Mouse (Mus musculus) layer of hippocampus, adult 8-10 months (tissue): ENCODE measurements at regions not wholly inside any gene's neighbourhood (a gene's known extent, or its start where the extent isn't known, plus 50 kb on each side); places are given as distances from the start of the nearest gene placed in this dataset.

ENCODE experiments used
- DNase-seq, 2 experiments: peaks; one replicate each; pipeline ENCODE4 v3.0.0; 2022; ENCODE audit warnings: low spot score in 2 of 2

DNA sequence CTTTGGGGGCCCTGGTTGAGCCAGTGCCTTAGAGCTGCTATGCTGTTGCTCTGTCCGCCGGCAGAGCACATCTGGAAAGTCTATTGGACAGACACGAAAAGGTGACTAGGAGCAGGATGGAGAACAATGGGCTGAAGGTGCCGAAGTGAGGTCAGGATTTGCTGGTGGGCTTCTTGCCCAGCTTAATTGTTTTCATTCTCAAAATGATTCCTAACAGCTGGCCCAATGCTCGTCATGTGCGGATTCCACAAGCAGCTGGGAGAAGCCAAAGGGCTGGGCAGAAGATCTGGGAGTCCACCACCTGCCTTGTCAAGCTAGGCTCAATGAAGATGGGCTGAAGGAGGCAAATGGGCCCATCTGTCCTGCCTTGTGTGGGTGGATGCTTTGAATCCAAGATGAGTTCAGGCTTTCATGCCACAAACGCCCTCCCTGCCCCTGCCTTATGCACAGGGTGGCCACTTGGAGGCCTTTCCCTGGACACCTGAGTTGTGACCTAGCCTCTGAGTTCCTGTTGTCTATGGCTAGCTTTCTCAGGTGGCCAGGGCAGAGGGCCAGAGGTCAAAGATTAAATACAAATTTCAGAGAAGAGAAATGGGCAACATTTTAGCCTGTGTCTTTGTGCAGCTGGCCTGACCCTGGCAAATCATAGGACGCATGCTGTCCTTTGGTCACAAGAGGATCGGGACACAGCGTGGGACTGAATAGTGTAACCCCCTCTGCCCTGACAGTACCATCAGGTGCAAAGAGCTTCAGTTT, 95.9 kb downstream of the Snx19 start:
- no peak for DNase-seq

DNA sequence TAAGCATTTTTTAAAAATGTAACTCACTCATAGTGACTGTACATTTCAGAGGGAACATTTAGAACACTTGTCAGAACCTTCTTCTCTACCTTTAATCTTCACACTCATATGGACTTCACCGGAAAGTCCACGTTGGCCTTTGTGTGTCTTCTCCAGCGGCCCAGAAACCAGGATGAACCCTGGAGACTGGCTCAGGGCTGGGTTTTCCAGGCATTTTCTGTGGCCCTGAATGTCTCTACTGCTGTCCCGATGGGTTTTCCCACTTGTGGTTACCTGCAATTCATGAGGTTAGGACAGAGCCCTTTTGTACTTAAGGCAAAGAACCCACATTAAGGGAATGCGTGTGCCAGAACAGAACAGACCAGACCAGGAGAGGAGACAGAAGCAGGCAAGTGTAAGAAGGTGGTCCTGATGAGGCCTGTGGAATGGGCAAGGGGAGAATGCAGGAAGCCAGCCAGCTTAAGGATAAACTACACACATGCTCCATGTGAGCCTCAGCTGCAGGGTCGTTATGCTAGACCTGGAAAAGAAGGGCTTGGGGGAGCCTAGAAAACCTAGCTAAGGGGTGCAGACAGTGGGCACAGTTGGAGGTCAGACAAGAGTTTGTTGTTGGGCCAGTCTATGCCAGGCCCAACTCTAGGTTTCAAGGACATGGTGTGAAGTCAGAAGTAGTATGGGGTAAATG, 94.8 kb downstream of the Snx19 start:
- DNase-seq = no peak

DNA sequence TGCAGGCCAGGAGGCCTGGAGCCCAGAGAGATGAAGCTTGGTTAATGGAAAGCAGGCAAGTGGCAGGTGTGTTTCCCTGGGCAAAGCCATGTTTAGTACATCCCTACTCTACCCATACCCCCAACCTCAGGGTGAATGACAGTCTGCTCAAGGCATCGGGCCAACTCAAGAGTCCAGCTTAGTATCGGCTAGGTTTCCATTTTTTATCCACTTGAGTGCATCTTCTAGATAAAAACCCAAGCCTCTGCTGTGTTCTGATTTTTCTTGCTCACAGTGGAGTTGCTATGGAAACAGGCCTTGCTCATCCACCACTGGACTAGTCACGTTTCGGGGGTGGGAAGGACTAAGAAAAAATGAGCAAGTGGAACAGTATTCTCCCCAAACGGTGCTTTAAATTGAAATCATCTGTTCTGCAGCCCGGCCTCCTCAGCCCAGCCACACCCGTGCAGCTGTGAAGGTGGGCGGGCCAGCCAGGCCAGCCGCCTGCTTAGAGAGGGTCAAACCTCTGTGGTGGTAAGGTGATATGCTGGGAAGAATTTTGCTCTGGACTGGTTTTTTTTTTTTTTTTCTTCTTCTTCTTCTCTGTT, 94.0 kb downstream of the Snx19 start:
- DNase-seq = peak; percentile 50 to 60

DNA sequence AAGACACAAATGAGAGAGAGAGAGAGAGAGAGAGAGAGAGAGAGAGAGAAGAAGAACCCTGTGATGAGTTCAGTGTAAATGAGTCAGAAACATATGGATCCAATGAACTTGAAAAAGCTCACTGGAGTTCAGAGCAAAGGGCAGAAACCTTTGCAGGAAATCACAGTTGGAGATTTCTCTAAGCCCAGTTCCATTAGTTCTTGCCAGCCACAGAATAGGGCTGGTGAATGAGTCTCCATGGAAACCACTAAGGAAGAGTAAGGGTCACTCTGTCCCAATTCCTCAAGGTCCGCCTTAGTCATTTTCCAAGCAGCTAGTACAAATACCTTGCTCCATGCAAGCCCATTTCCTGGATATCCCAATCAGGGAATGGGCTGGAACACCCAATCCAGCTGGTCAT, 93.2 kb downstream of the Snx19 start:
- no peak for DNase-seq

DNA sequence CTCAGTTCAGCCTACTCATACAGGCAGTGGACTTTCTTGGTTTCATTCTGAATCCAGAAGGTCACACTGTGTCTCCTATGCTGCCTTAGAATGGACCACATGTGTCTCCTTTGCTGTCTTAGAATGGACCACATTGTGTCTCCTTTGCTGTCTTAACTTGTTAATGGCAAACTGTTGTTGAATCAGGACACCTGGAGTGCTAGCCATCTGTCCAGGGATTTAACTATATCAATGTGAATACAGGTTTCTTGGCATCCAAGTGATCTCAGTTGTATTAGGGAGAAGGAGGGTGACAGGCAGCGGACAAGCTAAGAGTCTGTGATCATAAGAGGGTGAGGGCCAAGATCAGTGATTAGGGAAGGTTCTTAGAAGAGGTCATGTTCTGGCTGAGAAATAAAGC, 92.3 kb downstream of the Snx19 start:
- DNase-seq = no peak
